Mouse (Mus musculus) myocyte (in vitro differentiated cells): ENCODE data around the gene Cobll1. TPM values are rescaled to one million over a fixed set of nuclear protein-coding genes. Genes with fewer than 3 reads are reported as not detected.

Experiments used
- H3K27me3 ChIP-seq: one replicate; pipeline ENCODE4 v1.6.1; 2011; ENCODE audit not compliant: control insufficient read depth, insufficient read depth, insufficient read length
- H3K36me3 ChIP-seq: one replicate; pipeline ENCODE4 v1.6.1; 2011; ENCODE audit not compliant: control insufficient read depth, insufficient read depth
- H3K4me2 ChIP-seq: one replicate; pipeline ENCODE4 v1.6.1; 2011; ENCODE audit warnings: low read depth, control low read depth
- H3K4me3 ChIP-seq: one replicate; pipeline ENCODE4 v1.5.1; 2011; ENCODE audit warnings: mild to moderate bottlenecking, control low read depth, moderate library complexity
- H3K79me2 ChIP-seq: one replicate; pipeline ENCODE4 v1.6.1; 2011; ENCODE audit not compliant: control insufficient read depth, insufficient read depth
- H3ac ChIP-seq: one replicate; pipeline ENCODE4 v1.6.1; 2011; ENCODE audit not compliant: control insufficient read depth, insufficient read length
- CEBPB ChIP-seq: IDR thresholded peaks from 2 replicates; pipeline ENCODE4 v1.6.1; 2011; ENCODE audit warnings: mild to moderate bottlenecking, moderate library complexity; ENCODE audit not compliant: poor library complexity, insufficient read depth, severe bottlenecking
- E2F4 ChIP-seq: IDR thresholded peaks from one replicate; pipeline ENCODE4 v1.6.1; 2011; ENCODE audit warnings: mild to moderate bottlenecking, control low read depth, moderate library complexity; ENCODE audit not compliant: insufficient read depth
- MAX ChIP-seq: IDR thresholded peaks from one replicate; pipeline ENCODE4 v1.6.1; 2011; ENCODE audit warnings: low read depth, mild to moderate bottlenecking, control low read depth
- MYOD1 ChIP-seq, 3 experiments: IDR thresholded peaks; one replicate each; pipeline ENCODE4 v1.6.1; 2011; ENCODE audit warnings: control low read depth in 2 of 3, low read depth in 2 of 3, mild to moderate bottlenecking in 2 of 3, moderate library complexity in 1 of 3; ENCODE audit not compliant: insufficient read length in 2 of 3, control insufficient read depth in 1 of 3
- MYOG ChIP-seq, 3 experiments: IDR thresholded peaks; one replicate each; pipeline ENCODE4 v1.6.1; 2011; ENCODE audit warnings: control low read depth in 2 of 3, low read depth in 2 of 3, mild to moderate bottlenecking in 2 of 3; ENCODE audit not compliant: insufficient read length in 2 of 3, control insufficient read depth in 1 of 3, insufficient read depth in 1 of 3
- POLR2A ChIP-seq: IDR thresholded peaks from one replicate; pipeline ENCODE4 v1.6.1; 2011; ENCODE audit warnings: low read depth, mild to moderate bottlenecking, control low read depth, moderate library complexity; ENCODE audit not compliant: insufficient read length
- POLR2AphosphoS2 ChIP-seq: IDR thresholded peaks from one replicate; pipeline ENCODE4 v1.6.1; 2011; ENCODE audit warnings: low read depth, control low read depth; ENCODE audit not compliant: insufficient read length
- REST ChIP-seq: IDR thresholded peaks from one replicate; pipeline ENCODE4 v1.6.1; 2011; ENCODE audit warnings: mild to moderate bottlenecking, control low read depth, moderate library complexity; ENCODE audit not compliant: insufficient read depth, insufficient read length
- SRF ChIP-seq: IDR thresholded peaks from one replicate; pipeline ENCODE4 v1.6.1; 2011; ENCODE audit warnings: low read depth; ENCODE audit not compliant: control insufficient read depth, insufficient read length
- TCF12 ChIP-seq: IDR thresholded peaks from one replicate; pipeline ENCODE4 v1.6.1; 2011; ENCODE audit warnings: mild to moderate bottlenecking, control low read depth; ENCODE audit not compliant: poor library complexity, insufficient read depth, severe bottlenecking
- TCF3 ChIP-seq: IDR thresholded peaks from one replicate; pipeline ENCODE4 v1.6.1; 2011; ENCODE audit warnings: low read depth, control low read depth; ENCODE audit not compliant: insufficient read length
- USF1 ChIP-seq: IDR thresholded peaks from one replicate; pipeline ENCODE4 v1.6.1; 2011; ENCODE audit warnings: low read depth, mild to moderate bottlenecking, control low read depth, moderate library complexity
- polyA plus RNA-seq: library from polyadenylated mRNA; unstranded; fragments of >200 nt; fragmentation: generic; extraction: Trizol; gene quantifications from one replicate; pipeline ENCODE4 v1.2.1, GENCODE M21; 2012; ENCODE audit warnings: missing spikeins

The Cobll1 gene
- polyA plus RNA-seq, 1 experiment = 2.4 TPM

DNA sequence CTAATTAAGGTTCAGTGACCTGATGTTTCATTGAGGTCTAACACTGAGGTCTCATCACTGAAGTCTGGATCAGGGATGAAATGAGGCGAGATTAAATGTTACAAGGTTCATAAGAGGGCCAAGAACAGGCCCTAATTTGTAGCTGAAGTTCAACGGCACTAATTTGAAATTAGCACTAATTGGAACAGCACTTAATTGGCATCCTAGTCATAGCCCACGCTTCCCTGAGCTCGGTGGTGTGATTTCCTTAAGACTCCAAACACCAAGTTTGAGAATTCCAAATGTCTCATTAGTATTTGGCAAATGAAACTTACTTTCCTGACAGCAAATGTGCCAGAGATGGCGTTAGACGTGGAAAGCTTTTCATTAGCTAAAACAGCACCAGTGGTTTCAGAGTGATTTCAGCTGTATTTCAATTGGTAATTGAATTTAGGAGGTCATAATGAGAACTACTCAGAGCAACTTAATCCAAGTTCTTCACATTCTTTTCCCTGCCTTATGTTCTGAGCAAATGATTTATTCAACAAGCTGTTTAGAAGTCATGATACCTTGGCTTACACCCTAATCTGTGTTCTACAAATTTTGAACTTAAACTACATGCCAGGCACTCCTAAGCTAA lies 36.3 kb upstream of the Cobll1 start:
- no peak overlapping the region for H3ac ChIP-seq
- no peak overlapping the region for H3K4me2 ChIP-seq
- H3K36me3 ChIP-seq = no peaks in the 10 kb centered on the region
- no peaks in the 10 kb centered on the region for H3K27me3 ChIP-seq
- TF ChIP-seq REST (no peak), CEBPB (no peak), MYOD1 (IDR thresholded peaks at IDR 0.05; ENCODE audit: control insufficient read depth in 1 of 3, insufficient read length in 2 of 3, low read depth in 2 of 3) (no peak), SRF (no peak), POLR2AphosphoS2 (no peak), E2F4 (no peak), USF1 (no peak), TCF12 (no peak), TCF3 (no peak), MAX (no peak), MYOG (IDR thresholded peaks at IDR 0.05; ENCODE audit: control insufficient read depth in 1 of 3, insufficient read depth in 1 of 3, insufficient read length in 2 of 3, low read depth in 2 of 3) (no peak), POLR2A (no peak)
- H3K4me3 ChIP-seq = no peak overlapping the region
- H3K79me2 ChIP-seq = no peaks in the 10 kb centered on the region

- TF ChIP-seq TCF3 = no peak
- no peak for TF ChIP-seq MAX
- no peak for TF ChIP-seq CEBPB
- no peak for TF ChIP-seq MYOG (IDR thresholded peaks at IDR 0.05; ENCODE audit: control insufficient read depth in 1 of 3, insufficient read depth in 1 of 3, insufficient read length in 2 of 3, low read depth in 2 of 3)
- no peak for TF ChIP-seq POLR2AphosphoS2
- TF ChIP-seq REST = no peak
- TF ChIP-seq E2F4 = no peak
- TF ChIP-seq MYOD1 (IDR thresholded peaks at IDR 0.05; ENCODE audit: control insufficient read depth in 1 of 3, insufficient read length in 2 of 3, low read depth in 2 of 3) = no peak
- TF ChIP-seq POLR2A = no peak
- no peak for TF ChIP-seq TCF12
- TF ChIP-seq SRF = no peak
- TF ChIP-seq USF1 = no peak
- no peak overlapping the region for H3K4me2 ChIP-seq
- H3K79me2 ChIP-seq = no peaks in the 10 kb centered on the region
- H3K36me3 ChIP-seq = no peaks in the 10 kb centered on the region
- no peak overlapping the region for H3ac ChIP-seq
- H3K27me3 ChIP-seq = no peaks in the 10 kb centered on the region
- no peak overlapping the region for H3K4me3 ChIP-seq
These were observed 34.7 kb upstream of the Cobll1 start for GRCm38 (mm10) chr2:65273910-65274309.

DNA sequence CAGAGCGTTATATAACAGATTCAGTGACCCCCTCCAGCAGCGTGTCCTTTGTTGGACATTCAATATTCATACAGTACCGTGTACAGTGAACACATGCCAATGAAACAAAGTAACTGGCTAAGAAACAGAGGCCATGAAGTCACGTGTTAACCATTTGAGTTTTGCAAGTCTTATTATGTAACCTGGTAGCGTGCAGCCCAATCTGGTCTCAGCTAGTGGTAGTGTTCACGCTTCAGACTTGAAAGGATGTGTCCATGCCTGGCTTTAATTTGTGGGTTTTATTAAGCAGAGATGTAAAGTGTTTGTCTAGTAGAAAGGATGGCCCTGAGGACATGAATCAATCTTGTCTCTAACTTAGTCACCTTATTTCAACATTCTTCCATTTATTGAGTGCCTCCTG lies 29.5 kb upstream of the Cobll1 start:
- Histone ChIP-seq H3ac (no peak overlapping the region), H3K27me3 (no peaks in the 10 kb centered on the region), H3K4me2 (no peak overlapping the region), H3K36me3 (no peaks in the 10 kb centered on the region), H3K79me2 (no peaks in the 10 kb centered on the region), H3K4me3 (no peak overlapping the region)
- TF ChIP-seq POLR2AphosphoS2 (no peak), MYOD1 (IDR thresholded peaks at IDR 0.05; ENCODE audit: control insufficient read depth in 1 of 3, insufficient read length in 2 of 3, low read depth in 2 of 3) (no peak), CEBPB (0 out of 2 replicates have a peak, but pooled peaks have one; percentile 6)

- Histone ChIP-seq H3K79me2 (no peaks in the 10 kb centered on the region), H3K4me2 (no peak overlapping the region), H3ac (no peak overlapping the region), H3K27me3 (no peaks in the 10 kb centered on the region), H3K36me3 (no peaks in the 10 kb centered on the region), H3K4me3 (no peak overlapping the region)
- TF ChIP-seq MYOG (IDR thresholded peaks at IDR 0.05; ENCODE audit: control insufficient read depth in 1 of 3, insufficient read depth in 1 of 3, insufficient read length in 2 of 3, low read depth in 2 of 3) (no peak), MYOD1 (IDR thresholded peaks at IDR 0.05; ENCODE audit: control insufficient read depth in 1 of 3, insufficient read length in 2 of 3, low read depth in 2 of 3) (no peak), CEBPB (no peak), POLR2AphosphoS2 (no peak), E2F4 (no peak), REST (no peak), SRF (no peak), POLR2A (no peak), TCF12 (no peak), USF1 (no peak), MAX (no peak), TCF3 (no peak)
These were observed 28.6 kb upstream of the Cobll1 start for GRCm38 (mm10) chr2:65267834-65268233.

GRCm38 (mm10) chr2:65266576-65267299 lies 27.5 kb upstream of the Cobll1 start:
- TF ChIP-seq SRF = no peak
- no peak for TF ChIP-seq MYOG (IDR thresholded peaks at IDR 0.05; ENCODE audit: control insufficient read depth in 1 of 3, insufficient read depth in 1 of 3, insufficient read length in 2 of 3, low read depth in 2 of 3)
- no peak for TF ChIP-seq MAX
- no peak for TF ChIP-seq POLR2AphosphoS2
- TF ChIP-seq USF1 = no peak
- TF ChIP-seq E2F4 = no peak
- TF ChIP-seq REST = no peak
- no peak for TF ChIP-seq TCF3
- no peak for TF ChIP-seq MYOD1 (IDR thresholded peaks at IDR 0.05; ENCODE audit: control insufficient read depth in 1 of 3, insufficient read length in 2 of 3, low read depth in 2 of 3)
- no peak for TF ChIP-seq CEBPB
- TF ChIP-seq TCF12 = no peak
- no peak for TF ChIP-seq POLR2A
- no peak overlapping the region for H3K4me3 ChIP-seq
- H3K27me3 ChIP-seq = no peaks in the 10 kb centered on the region
- no peak overlapping the region for H3ac ChIP-seq
- H3K4me2 ChIP-seq = no peak overlapping the region
- H3K79me2 ChIP-seq = no peaks in the 10 kb centered on the region
- H3K36me3 ChIP-seq = no peaks in the 10 kb centered on the region
